Mouse (Mus musculus) myocyte (in vitro differentiated cells): ENCODE measurements around the gene Creb3.

Experiments used
- SRF ChIP-seq: IDR thresholded peaks from one replicate; pipeline ENCODE4 v1.6.1; 2011; ENCODE audit warnings: low read depth; ENCODE audit not compliant: control insufficient read depth, insufficient read length
- TCF12 ChIP-seq: IDR thresholded peaks from one replicate; pipeline ENCODE4 v1.6.1; 2011; ENCODE audit warnings: mild to moderate bottlenecking, control low read depth; ENCODE audit not compliant: poor library complexity, insufficient read depth, severe bottlenecking
- USF1 ChIP-seq: IDR thresholded peaks from one replicate; pipeline ENCODE4 v1.6.1; 2011; ENCODE audit warnings: low read depth, mild to moderate bottlenecking, control low read depth, moderate library complexity

DNA sequence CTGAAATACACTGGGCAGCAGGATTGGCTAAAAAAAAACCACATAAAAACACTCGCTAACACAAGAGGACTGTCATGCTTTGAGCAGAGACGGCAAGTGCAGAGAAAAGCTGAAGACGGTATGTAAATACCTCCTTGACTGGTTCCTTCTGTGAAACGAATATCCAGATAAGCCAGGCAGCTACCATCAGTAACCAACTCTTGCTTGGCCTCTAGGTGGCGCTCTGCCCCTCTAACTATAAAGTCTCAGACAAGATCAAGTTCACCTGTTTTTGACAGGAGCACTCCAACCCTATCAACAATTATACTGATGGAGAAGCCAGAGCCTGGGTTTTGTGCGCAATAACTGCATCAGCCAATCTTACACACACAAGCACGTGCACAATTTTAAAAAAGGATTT lies 31.6 kb upstream of the Creb3 start:
- TF ChIP-seq SRF (no peak), USF1 (no peak), TCF12 (no peak)
